Mouse (Mus musculus) lung, postnatal 14 days (tissue): ENCODE data around the gene Slain1.

Experiments
- DNase-seq: peaks from one replicate; pipeline ENCODE4 v3.0.0; 2021

The Slain1 gene

DNA sequence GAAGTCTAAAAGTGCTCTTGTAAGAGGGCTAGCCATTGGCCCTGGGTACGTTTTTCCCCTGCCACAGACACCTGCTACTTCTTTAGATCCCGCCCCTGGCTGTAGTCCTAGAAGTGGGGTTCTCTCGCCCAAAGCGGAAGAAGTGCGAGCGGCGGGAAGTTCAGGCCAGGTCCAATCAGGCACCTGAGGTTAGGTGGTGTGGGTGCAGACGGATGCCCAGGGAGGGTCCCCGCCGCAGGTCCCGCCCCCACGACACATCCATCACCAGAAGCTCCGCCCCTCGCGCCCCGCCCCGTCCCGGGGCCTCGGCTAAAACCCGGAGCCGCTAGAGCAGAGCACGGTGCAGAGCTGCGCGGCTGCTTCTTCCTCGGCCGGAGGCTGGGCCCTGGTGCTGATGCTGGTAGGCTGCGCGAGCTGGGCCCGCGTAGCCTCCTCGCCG is at the start of gene Slain1:
TSS of gene Slain1 (plus strand) at position 333 of the 439 bp plus-strand sequence.
- peak; percentile 80 for DNase-seq

DNA sequence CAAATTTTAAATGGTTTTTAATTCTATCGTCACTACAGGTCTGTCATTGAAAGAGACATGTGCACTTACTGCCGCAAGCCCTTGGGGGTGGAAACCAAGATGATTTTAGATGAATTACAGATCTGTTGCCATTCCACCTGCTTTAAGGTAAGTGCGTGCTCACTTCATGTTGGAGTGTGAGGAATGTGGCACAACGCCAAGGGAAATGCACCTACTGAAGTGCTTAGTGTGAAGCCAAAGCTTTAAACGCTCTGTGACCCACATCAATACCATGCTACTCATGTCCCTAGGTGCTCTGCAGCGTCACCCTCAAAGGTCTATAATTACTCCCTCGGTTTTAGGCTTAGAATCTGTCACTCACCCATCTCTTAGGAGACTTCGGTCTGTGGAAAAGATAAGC is 42.0 kb upstream of the Slain1 start:
- peak; percentile 23 for DNase-seq

DNA sequence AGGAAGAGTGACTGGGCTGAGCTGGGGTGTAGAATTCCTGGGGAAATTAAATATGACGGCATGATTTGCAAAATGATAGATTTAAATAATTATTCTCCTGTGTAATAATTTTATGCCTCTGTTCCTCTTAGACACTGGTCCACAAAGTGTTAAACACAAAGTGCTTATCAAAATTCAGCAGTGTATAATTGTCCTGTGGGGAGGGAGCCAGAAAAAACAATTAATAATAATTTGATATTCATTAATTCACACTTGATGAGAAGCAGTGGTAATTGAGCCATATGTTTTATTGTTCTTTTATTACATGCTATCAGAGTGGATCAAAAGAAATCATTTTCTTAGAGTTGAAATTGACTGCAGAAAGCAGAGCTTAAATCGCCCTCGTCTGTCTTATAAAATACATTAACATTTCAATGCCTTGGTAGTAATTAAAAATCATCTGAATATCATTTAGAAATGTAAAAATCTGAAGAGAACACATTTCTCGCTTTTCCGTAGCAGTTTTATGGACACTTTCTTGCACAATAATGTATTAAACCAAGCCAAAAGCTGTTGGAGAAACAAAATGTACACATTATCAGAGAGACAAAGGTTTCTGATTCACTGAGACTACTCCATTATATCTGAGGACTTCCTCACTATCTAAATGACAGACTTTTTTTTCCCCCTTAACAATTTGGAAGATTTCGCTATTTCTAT is 36.3 kb upstream of the Slain1 start:
- no peak for DNase-seq

DNA sequence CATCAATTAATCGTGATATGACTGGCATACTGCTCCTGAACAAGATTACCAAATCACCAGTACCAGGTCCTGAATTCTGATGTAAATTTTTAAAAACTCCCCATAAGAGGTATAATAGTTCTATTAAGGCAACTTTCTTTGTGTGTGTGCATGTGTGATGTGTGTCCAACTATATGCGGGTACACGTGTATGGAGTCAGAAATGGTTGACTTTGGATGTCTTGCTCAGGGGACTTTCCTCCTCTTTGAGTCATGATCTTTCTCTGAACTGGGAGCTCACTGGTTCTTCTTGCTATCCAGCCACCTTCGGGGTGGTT is 35.8 kb upstream of the Slain1 start:
- DNase-seq: no peak

DNA sequence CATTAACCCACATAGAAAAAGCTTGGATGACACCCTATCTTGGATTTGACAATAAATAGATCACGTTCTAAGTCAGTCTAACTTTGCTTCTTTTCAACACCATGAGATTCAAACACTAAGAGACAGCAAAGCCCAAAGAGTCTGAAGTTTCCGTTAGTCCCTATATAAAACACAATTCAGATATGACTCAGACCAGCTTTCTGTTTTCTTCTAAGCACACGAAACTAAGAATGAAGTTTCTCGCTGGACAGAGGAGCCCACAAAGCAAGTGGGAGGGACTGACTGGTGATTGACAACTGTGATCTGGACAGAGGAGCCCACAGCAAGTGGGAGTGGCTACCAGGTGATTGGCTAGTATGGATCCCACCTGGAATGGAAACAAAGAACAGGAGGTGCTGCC is 30.3 kb upstream of the Slain1 start:
- DNase-seq: no peak

DNA sequence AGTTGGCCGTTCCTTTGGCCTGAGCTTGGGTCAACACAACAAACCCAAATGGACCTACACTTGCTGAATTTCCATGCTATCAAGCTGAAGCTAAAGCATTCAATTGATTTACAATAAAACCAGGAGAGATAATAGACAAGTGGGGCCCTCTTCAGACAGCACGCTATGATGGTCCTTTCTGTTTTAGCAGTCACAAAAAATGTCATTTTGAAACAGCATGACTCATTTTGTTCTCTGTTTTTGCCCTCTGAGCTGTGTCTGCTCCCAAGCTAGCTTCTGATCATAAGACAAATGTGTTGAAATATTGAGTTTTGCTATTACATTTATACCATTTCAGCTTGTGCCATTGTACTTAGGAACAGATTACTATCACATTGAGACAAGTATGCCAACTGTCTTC is 28.8 kb upstream of the Slain1 start:
- DNase-seq: no peak

DNA sequence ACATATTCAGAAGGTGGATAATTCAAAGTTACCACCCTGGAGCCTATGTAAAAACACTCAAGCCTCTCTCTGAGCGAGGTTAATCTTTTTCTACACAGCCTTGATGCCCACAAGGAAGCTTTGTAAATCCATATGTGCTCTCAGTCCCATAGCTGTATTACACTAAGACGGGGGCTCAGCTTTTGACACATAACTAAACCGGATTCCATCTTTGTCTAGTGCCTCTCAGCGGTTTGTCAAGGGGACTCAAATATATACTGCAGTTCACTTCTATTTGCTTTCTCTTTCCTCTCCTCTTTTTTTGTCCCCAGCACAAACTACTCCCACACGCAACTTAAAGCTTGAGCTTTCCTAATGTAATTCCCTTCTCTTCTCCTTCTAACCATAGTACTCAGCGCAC is 23.9 kb upstream of the Slain1 start:
- DNase-seq: no peak

DNA sequence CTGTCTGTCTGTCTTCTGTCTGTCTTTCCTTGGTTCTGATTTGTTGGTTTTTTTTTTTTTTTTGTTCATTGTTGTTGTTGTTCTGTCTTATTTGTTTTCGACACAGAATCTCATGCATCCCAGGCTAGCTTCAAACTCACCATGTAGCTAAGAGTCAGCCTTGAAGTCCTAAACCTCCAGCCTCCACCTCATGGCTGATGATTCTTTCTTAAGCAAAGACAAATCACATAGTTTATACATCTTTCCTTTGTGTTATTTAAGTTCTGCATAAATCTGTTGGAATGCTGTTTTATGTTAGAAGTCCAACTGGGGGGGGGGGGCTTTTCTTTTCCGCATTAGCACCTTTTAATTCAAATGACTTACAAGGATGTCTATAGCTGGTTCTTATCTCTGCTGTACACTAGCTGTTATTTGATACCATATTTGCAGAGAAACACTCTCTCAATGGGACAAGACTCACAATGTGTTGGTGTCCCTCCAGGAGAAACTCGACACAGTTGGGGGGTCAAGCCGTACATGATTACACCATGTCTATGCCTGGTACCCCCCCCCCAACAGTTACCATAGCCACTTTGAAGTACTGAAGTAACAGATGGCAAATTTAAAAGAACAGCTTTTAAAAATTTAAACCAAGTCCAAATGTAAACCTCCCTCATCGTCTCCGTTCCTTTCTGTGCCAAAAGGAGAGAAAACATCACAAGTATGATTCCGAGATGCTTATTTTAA is 20.2 kb upstream of the Slain1 start:
- DNase-seq: no peak

DNA sequence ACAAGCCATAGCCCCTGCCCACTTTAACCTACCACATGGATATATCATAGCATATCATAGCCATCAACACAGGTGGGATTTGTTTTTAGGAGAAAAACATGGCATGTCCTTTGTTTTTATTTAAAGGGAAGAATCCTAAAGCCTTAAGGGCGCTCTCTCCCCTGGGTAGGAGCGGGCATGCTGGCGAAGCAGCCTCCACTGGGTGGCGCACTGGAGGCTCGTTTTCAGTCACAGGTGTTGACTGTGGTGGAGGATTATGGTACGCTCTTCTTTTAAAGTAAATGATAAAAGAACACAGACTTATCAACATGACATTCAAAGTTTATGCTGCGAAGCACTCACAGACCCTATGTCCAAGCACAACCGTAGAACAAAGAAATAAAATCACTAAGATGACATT is 19.5 kb upstream of the Slain1 start:
- DNase-seq: peak; percentile 10

DNA sequence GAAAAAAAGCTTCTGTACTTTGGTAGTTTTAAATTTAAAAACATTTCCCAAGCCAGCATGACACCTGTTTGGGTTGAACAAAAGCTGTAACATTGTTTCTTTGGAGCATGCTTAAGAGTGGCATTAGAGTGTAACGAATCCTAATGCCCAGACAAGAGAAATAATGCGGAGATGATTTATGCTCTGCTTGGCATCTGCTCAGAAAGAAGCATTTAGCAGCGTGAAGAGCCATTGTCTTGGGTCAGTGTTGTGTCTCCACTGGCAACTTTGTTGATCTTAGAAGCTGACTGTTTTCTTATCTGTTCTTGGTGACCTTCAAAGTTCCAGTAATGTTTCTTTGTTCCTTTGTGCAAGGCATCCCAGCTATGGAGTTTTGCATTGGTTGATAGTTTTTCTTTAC is 6.1 kb upstream of the Slain1 start:
- DNase-seq: no peak

DNA sequence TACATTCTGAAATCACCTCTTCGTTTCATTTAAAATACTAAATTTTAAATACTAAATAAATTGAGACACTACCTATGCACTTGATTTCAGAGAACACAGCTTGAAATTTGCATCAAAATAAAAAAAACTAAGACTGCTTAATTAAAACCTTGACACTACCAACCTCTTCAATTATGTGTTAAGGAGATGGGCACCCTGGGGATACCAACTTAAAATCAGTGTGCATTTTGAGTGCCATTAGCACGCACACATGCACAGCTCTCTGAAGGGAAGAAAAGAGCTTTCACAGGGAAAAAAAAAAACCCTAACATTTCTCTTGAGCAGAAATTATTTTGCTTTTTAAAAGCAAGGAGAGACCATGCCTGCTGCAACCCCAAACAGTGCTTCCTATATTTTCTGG is 2.0 kb upstream of the Slain1 start:
- DNase-seq: no peak

DNA sequence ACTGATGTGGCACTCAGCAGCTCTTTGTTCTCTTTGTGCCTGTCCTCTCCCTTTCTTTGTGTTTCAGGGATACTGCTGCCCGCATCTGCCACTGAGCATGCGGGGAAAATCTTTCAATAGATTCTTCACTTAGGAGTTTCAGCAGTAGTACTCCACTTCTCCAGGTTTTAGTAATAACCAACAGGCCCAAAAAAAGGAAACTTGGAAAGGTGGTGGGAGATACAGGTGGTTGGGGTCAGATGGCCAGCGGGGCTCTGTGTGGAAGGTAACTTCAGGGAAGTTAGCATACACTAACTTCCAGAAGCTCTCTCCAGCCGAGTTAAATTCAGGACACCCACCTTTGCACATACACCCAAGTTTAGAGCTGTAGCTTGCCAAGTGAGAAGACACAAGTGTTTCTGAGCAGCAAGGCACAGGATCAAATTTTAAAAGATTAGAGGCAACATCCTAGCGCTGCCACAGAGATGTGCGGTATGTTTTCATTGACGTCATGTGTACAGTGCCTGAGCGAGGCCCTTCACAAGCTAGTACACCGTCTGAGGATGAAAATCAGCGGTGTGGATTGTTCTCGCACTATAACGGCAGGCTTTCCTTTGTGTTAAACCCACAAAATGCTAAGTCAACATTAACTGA is 1.3 kb upstream of the Slain1 start:
- DNase-seq: no peak

DNA sequence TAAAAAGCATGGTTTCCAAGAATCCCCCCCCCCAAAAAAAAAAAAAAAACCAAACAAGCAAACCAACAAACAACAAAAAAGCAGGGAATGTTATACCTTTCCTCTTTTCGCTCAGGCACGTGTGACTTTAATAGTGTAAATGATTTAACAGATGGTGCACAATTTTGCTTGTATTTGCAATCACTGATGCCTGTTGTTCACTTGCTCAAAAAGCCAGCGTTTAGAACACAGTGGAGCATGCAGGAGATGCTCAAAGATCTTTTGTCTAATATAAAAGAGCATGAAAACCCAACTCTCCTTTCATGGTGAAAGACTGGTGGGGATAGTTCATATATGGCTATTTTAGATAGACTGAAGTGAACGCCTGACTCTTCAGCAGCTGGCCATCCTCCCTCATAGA is 726 bp upstream of the Slain1 start:
- DNase-seq: no peak

DNA sequence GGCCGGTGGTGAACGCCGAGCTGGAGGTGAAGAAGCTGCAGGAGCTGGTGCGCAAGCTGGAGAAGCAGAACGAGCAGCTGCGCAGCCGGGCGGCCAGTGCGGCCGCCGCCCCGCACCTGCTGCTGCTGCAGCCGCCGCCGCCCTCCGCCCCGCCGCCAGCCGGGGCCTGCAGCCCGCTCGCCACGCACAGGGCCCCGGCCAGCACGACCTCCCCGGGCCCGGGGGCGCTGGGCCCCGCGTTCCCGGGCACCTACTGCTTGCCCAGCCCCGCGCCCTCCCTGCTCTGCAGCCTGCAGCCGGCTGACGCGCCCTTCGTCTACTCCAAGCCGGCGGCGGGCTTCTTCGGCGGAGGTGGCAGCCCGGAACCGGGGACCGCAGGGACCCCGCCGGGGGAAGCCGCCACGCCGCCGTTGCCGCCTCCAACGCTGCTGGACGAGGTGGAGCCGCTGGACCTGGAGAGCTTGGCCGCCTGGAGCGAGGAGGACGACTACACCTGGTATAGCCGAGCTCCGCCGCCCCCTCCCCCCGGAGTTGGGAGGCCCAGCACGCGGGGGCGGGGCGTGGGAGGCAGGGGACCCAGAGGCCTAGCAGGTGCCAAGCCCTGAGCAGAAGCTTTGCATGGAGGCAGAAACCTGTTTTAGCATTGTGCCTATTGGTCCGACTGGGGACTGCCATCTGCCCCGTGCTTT is 529 bp downstream of the Slain1 start:
- DNase-seq: peak; percentile 54

DNA sequence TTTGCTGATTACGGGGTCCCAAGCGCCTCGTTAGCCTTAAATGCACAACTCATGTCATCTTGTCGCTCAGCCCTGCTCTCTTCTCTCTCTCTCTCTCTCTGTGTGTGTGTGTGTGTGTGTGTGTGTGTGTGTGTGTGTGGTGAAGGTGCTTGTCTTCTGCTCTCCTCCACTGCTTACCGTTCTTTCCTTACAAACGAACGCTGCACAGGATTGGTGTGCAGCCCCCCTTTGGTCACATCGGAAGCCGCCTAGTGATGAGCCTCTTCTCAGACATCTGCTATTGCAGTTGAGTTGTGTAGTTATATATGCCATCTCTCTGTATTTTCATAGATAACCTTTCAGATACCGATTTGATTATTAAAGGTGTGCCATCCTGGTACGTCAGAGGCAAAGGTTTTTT is 1.1 kb downstream of the Slain1 start:
- DNase-seq: no peak

DNA sequence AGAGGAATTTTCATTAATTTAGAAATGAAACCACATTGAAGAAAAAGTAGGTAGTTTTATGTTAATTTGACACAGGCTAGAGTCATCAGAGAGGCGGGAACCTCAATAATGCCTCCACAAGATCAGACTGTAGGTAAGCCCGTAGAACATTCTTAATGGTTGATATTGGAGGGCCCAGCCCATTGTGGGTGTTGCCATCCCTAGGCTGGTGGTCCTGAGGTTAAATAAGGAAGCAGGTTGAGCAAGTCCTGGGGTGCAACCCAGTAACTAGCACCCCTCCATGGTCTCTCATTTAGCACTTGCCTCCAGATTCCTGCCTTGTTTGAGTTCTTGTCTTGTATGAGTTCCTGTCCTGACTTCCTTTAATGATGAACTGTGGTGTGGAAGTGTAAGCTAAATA is 1.5 kb downstream of the Slain1 start:
- no peak for DNase-seq

DNA sequence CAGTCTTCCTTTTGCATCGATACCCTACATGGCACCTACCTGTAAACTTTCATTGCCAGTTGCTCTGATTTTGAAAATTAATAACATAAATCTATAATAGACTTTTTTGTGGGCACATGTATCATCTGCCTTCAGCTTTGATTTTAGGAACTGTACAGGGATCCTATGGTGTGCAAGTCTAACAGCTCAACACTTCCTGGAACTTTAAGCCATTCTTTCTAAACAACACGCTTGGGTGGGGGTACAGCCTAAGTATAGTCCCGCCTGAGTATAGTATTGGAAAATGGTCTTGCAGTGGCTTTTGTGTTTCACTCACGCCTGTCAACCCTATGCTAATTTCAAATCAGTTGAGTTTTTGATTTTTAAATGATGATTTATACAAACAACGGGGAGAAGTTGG is 2.5 kb downstream of the Slain1 start:
- DNase-seq: no peak

DNA sequence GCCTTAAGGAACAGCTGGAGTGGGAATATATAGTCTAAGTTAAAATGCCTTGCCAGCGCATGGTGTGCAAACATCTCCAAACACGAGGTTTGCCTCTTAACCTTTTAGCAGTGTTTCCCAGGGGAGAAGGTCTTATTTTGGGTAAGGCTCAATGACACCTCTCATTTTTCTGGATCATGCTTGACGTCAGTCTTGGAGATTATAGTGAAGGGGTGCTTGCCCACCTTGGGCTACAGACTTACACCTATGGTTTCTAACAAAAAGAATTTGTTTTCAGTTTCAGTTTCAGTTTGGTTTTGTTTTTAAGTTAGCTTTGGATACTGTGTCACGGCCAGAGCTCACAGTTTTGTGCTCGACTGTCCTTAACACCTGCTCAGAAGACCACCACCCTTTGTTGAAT is 3.8 kb downstream of the Slain1 start:
- no peak for DNase-seq

DNA sequence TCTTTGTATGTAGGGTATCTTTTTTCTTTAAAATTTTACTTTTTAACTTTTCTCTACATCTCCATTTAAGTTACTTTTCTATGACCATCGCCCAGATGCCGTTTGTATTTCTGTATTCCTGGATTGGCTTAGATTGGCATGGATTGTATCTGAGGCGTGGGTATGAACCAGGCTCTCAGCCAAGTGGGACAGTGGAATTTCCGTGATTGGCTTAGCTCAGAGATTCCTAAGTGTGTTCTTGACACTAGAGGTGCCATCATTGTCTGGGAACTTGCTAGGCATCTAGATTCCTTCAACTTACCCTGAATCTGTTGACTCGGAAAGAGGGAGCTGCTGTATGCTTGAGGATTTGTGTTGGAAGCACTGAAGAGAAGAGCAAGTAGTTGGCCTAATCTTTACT is 5.4 kb downstream of the Slain1 start:
- DNase-seq: no peak

DNA sequence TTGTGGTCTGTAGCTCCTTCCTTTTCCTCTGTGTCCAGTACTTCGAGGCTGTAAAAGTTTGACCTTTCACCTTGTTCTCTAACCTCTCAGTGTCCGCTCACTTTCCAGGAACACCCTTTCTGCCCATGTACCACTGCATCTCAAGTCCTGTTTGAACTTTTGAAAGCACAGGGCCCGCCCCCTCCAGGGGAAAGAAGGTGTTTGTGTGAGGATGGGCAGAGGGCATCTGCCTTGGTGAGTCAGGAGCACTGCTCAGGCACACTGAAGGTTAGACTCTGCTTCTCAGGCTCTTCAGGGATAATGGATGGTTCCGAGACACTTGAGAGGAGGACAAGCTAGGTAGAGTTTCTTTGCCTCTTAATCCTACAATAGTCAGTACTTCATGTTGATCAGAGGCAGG is 7.8 kb downstream of the Slain1 start:
- DNase-seq: no peak

DNA sequence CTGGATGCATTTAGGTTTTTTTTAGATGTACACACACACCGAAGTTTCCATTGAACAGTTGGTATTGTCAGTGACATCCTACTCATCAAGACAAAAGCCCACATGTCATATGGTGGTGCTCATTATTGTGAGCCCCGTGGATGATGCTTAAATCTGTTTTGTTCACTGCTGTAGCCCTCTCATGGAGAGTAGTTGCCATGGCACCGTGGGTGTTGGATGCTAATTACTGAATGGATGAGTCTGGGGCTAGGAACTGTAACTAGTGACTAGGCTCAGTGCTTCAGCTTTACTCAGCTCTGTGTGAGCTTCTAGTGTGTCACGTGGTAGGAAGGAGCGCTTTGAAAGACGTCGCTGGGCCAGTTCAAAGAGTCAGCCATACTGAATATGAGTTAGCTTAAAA is 13.0 kb downstream of the Slain1 start:
- no peak for DNase-seq

DNA sequence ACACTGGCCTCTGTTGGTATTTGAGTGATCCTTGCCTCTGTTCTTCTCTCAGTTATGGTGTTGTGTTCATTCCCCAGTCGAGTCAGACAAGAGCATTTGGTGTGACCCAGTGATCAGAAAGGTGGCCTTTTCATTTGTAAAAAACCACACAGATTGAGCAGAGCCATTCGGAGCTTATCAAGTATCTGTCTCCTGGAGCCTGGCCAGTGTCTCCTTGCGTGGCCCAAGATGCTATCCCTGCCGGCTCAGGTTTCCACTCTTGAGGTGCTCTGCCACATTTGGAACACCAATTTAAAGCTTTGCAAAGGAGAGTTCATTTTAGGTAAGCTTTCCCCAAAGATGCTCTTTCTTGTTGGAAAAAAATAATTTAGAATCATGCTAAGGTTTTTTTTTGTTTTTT is 14.4 kb downstream of the Slain1 start:
- no peak for DNase-seq

DNA sequence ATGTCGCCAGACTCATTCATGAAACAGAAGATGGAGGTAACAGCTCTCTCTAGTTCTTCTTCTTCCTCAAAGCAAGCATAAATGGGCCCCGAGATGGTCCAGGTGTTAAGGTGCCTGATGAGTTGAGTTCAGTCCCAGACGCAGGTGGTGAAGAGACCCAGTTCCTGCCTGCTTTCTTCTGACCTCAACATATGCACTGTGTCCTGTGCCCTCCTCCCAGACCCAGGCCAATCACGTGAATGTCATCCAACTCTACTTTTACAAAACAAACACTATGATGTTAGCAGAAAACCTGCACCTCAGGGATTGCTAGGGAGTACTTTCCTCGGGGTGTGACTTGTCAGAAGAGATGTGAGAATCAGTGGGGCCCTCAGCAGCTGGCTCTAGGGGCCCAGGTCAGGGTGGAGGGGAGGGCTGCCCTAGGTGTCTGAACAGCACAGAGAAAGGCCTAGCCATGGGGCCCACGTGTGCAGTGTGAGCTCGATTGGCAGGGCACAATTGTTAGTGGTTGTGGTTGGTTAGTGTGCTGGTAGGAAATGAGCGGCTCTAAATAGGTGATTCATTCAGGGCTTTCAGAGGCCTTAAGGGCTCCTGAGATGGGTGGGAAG is 16.4 kb downstream of the Slain1 start:
- no peak for DNase-seq

DNA sequence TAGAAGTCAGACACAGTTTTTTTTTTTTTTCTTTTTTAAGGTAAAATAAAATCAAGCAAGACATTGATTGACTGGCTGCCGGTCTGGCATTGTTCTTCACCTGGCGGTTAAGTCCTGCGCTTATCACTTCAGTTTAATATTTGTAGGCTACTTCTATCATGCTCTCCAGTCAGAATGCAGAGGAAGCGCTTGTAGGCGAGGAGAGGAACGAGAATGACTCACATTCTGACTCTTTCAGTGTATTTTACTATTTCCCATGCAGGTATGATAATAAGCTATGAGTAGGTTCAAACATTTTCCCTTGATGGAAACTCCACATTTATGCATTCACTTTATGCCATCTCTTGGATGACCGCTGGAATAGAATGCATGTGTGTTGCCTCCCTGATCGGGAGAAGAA is 17.0 kb downstream of the Slain1 start:
- DNase-seq: no peak
